Mouse (Mus musculus): ENCODE data around the gene Slc8b1. TPM values are rescaled to one million over a fixed set of nuclear protein-coding genes. Genes with fewer than 3 reads are reported as not detected.

Slc8b1 gene
- polyA plus RNA-seq, 1 experiment, result 12.1 TPM

- H3K27me3 ChIP-seq (ENCODE audit: control insufficient read depth, insufficient read depth, low read length), result no peaks in the 10 kb centered on the region
- H3K4me3 ChIP-seq (ENCODE audit: low read depth, low read length), result no peak overlapping the region
- peak overlapping the region; percentile 42 for H3K27ac ChIP-seq (ENCODE audit: insufficient read depth, low read depth, low read length)
- TF ChIP-seq CTCF (IDR thresholded peaks at IDR 0.05; ENCODE audit: extremely low read depth, insufficient read length, insufficient replicate concordance, low read depth, low read length), result no peak
- H3K36me3 ChIP-seq (ENCODE audit: control insufficient read depth, insufficient read depth, low read length), result peaks cover 23% of the 10 kb centered on the region
- H3K4me1 ChIP-seq (ENCODE audit: control insufficient read depth, insufficient read depth, insufficient read length, low read length), result peaks cover 38% of the 10 kb centered on the region
- WGBS, result 23% methylated on average over 12 of the region's 12 CpGs
These were observed 67.6 kb downstream of the Slc8b1 start for GRCm38 (mm10) chr5:120578504-120579081.

GRCm38 (mm10) chr5:120579211-120579897 lies 68.4 kb downstream of the Slc8b1 start:
- Histone ChIP-seq H3K4me1 (ENCODE audit: control insufficient read depth, insufficient read depth, insufficient read length, low read length) (peaks cover 38% of the 10 kb centered on the region), H3K27ac (ENCODE audit: insufficient read depth, low read depth, low read length) (peak overlapping the region; percentile 68), H3K4me3 (ENCODE audit: low read depth, low read length) (peak overlapping the region; percentile 6), H3K36me3 (ENCODE audit: control insufficient read depth, insufficient read depth, low read length) (peaks cover 31% of the 10 kb centered on the region), H3K27me3 (ENCODE audit: control insufficient read depth, insufficient read depth, low read length) (no peaks in the 10 kb centered on the region)
- WGBS, result 52% methylated on average over 26 of the region's 26 CpGs
- TF ChIP-seq POLR2A (IDR thresholded peaks at IDR 0.05; ENCODE audit: low read depth, low read length) (no peak), CTCF (IDR thresholded peaks at IDR 0.05; ENCODE audit: extremely low read depth, insufficient read length, insufficient replicate concordance, low read depth, low read length) (no peak)

GRCm38 (mm10) chr5:120579898-120580626 lies 69.1 kb downstream of the Slc8b1 start:
- 88% methylated on average over 26 of the region's 26 CpGs for WGBS
- peaks cover 41% of the 10 kb centered on the region for H3K4me1 ChIP-seq (ENCODE audit: control insufficient read depth, insufficient read depth, insufficient read length, low read length)
- no peak for TF ChIP-seq POLR2A (IDR thresholded peaks at IDR 0.05; ENCODE audit: low read depth, low read length)
- TF ChIP-seq CTCF (IDR thresholded peaks at IDR 0.05; ENCODE audit: extremely low read depth, insufficient read length, insufficient replicate concordance, low read depth, low read length), result no peak
- H3K36me3 ChIP-seq (ENCODE audit: control insufficient read depth, insufficient read depth, low read length), result peaks cover 38% of the 10 kb centered on the region
- no peaks in the 10 kb centered on the region for H3K27me3 ChIP-seq (ENCODE audit: control insufficient read depth, insufficient read depth, low read length)
- H3K27ac ChIP-seq (ENCODE audit: insufficient read depth, low read depth, low read length), result peak overlapping the region; percentile 68
- no peak overlapping the region for H3K4me3 ChIP-seq (ENCODE audit: low read depth, low read length)

- Histone ChIP-seq H3K27ac (ENCODE audit: insufficient read depth, low read depth, low read length) (peak overlapping the region; percentile 12; the same call in 1 of the 2 replicates), H3K4me1 (ENCODE audit: control insufficient read depth, insufficient read depth, insufficient read length, low read length) (peaks cover 43% of the 10 kb centered on the region), H3K27me3 (ENCODE audit: control insufficient read depth, insufficient read depth, low read length) (no peaks in the 10 kb centered on the region), H3K4me3 (ENCODE audit: low read depth, low read length) (no peak overlapping the region), H3K36me3 (ENCODE audit: control insufficient read depth, insufficient read depth, low read length) (peaks cover 38% of the 10 kb centered on the region)
- WGBS, result 77% methylated on average over 9 of the region's 9 CpGs
- TF ChIP-seq CTCF (IDR thresholded peaks at IDR 0.05; ENCODE audit: extremely low read depth, insufficient read length, insufficient replicate concordance, low read depth, low read length), result no peak
- no peak for TF ChIP-seq POLR2A (IDR thresholded peaks at IDR 0.05; ENCODE audit: low read depth, low read length)
These were observed 71.0 kb downstream of the Slc8b1 start for GRCm38 (mm10) chr5:120582002-120582401.

DNA sequence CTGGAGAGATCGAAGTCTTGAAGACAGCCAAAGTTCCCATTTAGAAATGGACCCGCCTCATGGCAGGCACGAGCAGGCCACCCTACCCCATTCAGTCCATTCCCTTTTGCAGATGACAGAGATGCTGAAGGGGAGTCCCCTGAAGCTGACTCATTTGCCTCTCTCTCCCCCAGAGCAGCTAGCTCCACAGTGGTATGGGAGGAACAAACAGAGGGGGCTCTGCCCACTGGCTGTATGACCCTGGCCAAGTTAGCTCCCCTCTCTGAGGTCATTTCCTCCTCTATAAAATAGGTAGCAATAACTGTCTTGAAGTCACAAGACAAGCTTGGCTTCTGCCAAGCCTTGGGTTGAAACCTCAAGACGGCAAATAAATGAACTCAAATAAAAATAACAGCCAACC lies 72.5 kb downstream of the Slc8b1 start:
- H3K27me3 ChIP-seq (ENCODE audit: control insufficient read depth, insufficient read depth, low read length), result no peaks in the 10 kb centered on the region
- H3K27ac ChIP-seq (ENCODE audit: insufficient read depth, low read depth, low read length), result no peak overlapping the region
- no peak overlapping the region for H3K4me3 ChIP-seq (ENCODE audit: low read depth, low read length)
- 85% methylated on average over 4 of the region's 4 CpGs for WGBS
- peaks cover 29% of the 10 kb centered on the region for H3K4me1 ChIP-seq (ENCODE audit: control insufficient read depth, insufficient read depth, insufficient read length, low read length)
- H3K36me3 ChIP-seq (ENCODE audit: control insufficient read depth, insufficient read depth, low read length), result peaks cover 38% of the 10 kb centered on the region
- TF ChIP-seq POLR2A (IDR thresholded peaks at IDR 0.05; ENCODE audit: low read depth, low read length), result no peak
- no peak for TF ChIP-seq CTCF (IDR thresholded peaks at IDR 0.05; ENCODE audit: extremely low read depth, insufficient read length, insufficient replicate concordance, low read depth, low read length)

Other genes with a start within 250 kb of the Slc8b1 start
- gene Lhx5, start 79.5 kb upstream of the Slc8b1 start, polyA plus RNA-seq (2012; rRNA removed), result 0.38 TPM in 2 replicates
- gene Sdsl, start 38.4 kb upstream of the Slc8b1 start, polyA plus RNA-seq (2012; rRNA removed), result 27.3 and 46.4 TPM in 2 replicates
- gene Sds, start 34.6 kb upstream of the Slc8b1 start, polyA plus RNA-seq (2012; rRNA removed), result not detected in 2 replicates
- 19.9 and 24.3 TPM in 2 replicates for gene Plbd2, start 7.5 kb upstream of the Slc8b1 start, polyA plus RNA-seq (2012; rRNA removed)
- 48.5 and 115 TPM in 2 replicates for gene Tpcn1, start 77.5 kb downstream of the Slc8b1 start, polyA plus RNA-seq (2012; rRNA removed)
- 0.15 and 0.25 TPM in 2 replicates for gene Iqcd, start 77.8 kb downstream of the Slc8b1 start, polyA plus RNA-seq (2012; rRNA removed)
- gene Rita1, start 101.4 kb downstream of the Slc8b1 start, polyA plus RNA-seq (2012; rRNA removed), result 6.9 and 12.1 TPM in 2 replicates
- gene Ddx54, start 101.6 kb downstream of the Slc8b1 start, polyA plus RNA-seq (2012; rRNA removed), result 23.1 and 44.6 TPM in 2 replicates
- not detected in 2 replicates for gene Cfap73, start 123.1 kb downstream of the Slc8b1 start, polyA plus RNA-seq (2012; rRNA removed)
- gene Rasal1, start 137.6 kb downstream of the Slc8b1 start, polyA plus RNA-seq (2012; rRNA removed), result 1.7 and 2.6 TPM in 2 replicates
- 18.1 and 31.1 TPM in 2 replicates for gene Dtx1, start 200.8 kb downstream of the Slc8b1 start, polyA plus RNA-seq (2012; rRNA removed)
- 2.9 and 7.4 TPM in 2 replicates for gene Oas2, start 238.7 kb downstream of the Slc8b1 start, polyA plus RNA-seq (2012; rRNA removed)